ENCODE assay signal across 8 mouse cellular contexts in the genomic region with DNA sequence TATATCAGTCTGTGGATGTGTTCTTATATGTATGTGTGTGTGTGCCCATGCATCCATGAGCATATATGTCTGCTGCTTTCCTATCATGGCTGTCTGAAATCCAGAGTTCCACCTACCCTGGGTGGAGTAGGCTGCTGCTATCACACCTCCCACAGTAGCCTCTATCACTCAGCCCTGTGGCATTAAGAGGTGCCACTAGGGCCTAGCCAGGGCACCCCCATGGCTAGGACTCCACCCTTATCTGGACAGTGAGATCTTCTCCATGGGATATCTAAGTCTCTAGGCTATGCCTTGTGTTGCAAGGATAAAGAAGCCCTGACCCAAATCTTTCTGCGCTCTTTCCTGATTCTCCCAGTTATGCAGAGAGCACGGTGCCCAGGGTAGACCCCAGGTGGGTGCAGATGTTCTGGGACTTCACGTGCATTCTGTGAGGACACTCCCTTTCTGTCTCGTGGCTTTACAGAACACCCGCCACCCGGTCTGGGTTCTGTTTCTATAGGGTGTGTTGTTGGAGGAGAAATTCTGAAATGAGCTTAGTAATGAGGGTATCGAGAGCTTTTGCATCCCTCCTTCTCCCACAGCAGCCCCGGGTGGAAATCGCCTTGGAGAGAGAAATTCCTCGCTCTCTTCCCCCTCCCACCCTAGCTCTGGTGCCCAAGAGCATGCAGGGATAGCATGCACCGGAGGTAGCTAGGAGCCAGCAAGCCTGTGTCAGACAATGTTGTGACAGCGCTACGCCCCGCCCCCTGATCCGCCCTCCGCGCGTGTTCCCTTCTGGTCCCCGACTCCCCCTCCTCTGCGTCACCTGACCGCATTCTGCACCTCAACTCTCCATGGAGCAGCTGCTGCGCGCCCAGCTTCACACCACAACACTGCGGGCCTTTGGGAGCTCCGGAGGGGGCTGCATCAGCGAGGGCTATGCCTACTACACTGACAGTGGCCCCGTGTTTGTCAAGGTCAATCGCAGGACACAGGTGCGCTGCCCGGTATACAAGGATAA. TPM values are rescaled to one million over a fixed set of nuclear protein-coding genes. Genes with fewer than 3 reads are reported as not detected.
A peak's percentile ranks its signal among the peaks of the same experiment; 100 is the strongest.
DNase-seq lines count a peak whose midpoint lies in the region; ATAC-seq and TF ChIP-seq lines count a peak whose summit lies in the region.

A gene (plus strand): TSS at position 758 of the 1,000 bp plus-strand sequence.

- peak within 1 kb of the TSS; percentile 92 for H3K27ac ChIP-seq in bone marrow, adult 2 months (ENCODE audit: control insufficient read depth, insufficient read depth, low read depth, low read length, poor library complexity)
- peak within 1 kb of the TSS; percentile 28; the same call in 1 of the 2 replicates for H3K27ac ChIP-seq in embryonic facial prominence, embryonic 14.5 days (replicated peaks; ENCODE audit: low read depth, low read length)
- no peak within 1 kb of the TSS for H3K27ac ChIP-seq in kidney, embryonic 14.5 days (ENCODE audit: low read depth, low read length)
- H3K27ac ChIP-seq in limb, embryonic 14.5 days (replicated peaks; ENCODE audit: low read depth, low read length) = no peak within 1 kb of the TSS
- H3K27ac ChIP-seq in midbrain, embryonic 16.5 days (ENCODE audit: low read length) = peak within 1 kb of the TSS; percentile 56
- peak within 1 kb of the TSS; percentile 10; the same call in 1 of the 2 replicates for H3K27ac ChIP-seq in spleen, adult 2 months (ENCODE audit: insufficient read depth, low read length)

- peak within 1 kb of the TSS; percentile 54 for H3K9ac ChIP-seq in embryonic facial prominence, embryonic 14.5 days (ENCODE audit: low read depth, low read length)
- H3K9ac ChIP-seq in kidney, embryonic 14.5 days (ENCODE audit: low read depth, low read length) = peak within 1 kb of the TSS; percentile 45; the same call in 1 of the 2 replicates
- H3K9ac ChIP-seq in limb, embryonic 14.5 days (ENCODE audit: low read depth, low read length, severe bottlenecking) = peak within 1 kb of the TSS; percentile 40
- H3K9ac ChIP-seq in midbrain, embryonic 16.5 days (ENCODE audit: low read depth, low read length) = peak within 1 kb of the TSS; percentile 66

- H3K4me2 ChIP-seq in embryonic facial prominence, embryonic 14.5 days (ENCODE audit: low read depth, low read length) = peak within 1 kb of the TSS; percentile 79
- peak within 1 kb of the TSS; percentile 79 for H3K4me2 ChIP-seq in kidney, embryonic 14.5 days (replicated peaks; ENCODE audit: low read depth, low read length)
- H3K4me2 ChIP-seq in limb, embryonic 14.5 days (replicated peaks; ENCODE audit: low read depth, low read length, severe bottlenecking) = peak within 1 kb of the TSS; percentile 80
- H3K4me2 ChIP-seq in midbrain, embryonic 16.5 days (ENCODE audit: low read length) = peak within 1 kb of the TSS; percentile 78

- no peak for TF ChIP-seq CTCF in bone marrow, adult 2 months (IDR thresholded peaks at IDR 0.05; ENCODE audit: control insufficient read depth, insufficient read depth, low read length)
- no peak for TF ChIP-seq CTCF in spleen, adult 2 months (IDR thresholded peaks at IDR 0.05; ENCODE audit: extremely low read depth, insufficient read depth, insufficient read length, insufficient replicate concordance)

- peaks cover 3% of the 10 kb centered on the region for H3K4me1 ChIP-seq in bone marrow, adult 2 months (ENCODE audit: control insufficient read depth, insufficient read depth, low read length)
- peaks cover 12% of the 10 kb centered on the region for H3K4me1 ChIP-seq in embryonic facial prominence, embryonic 14.5 days (ENCODE audit: control insufficient read depth, insufficient read depth, low read length)
- peaks cover 8% of the 10 kb centered on the region; the same call in 1 of the 2 replicates for H3K4me1 ChIP-seq in kidney, embryonic 14.5 days (ENCODE audit: control insufficient read depth, insufficient read depth, low read length)
- H3K4me1 ChIP-seq in limb, embryonic 14.5 days (ENCODE audit: control insufficient read depth, insufficient read depth, low read length) = 0 out of 2 replicates have a peak, but pooled peaks cover 3% of the 10 kb centered on the region
- H3K4me1 ChIP-seq in midbrain, embryonic 16.5 days (ENCODE audit: control insufficient read depth, insufficient read depth, low read length) = peaks cover 8% of the 10 kb centered on the region
- H3K4me1 ChIP-seq in spleen, adult 2 months (ENCODE audit: control insufficient read depth, insufficient read depth, insufficient read length) = peaks cover 3% of the 10 kb centered on the region; the same call in 1 of the 2 replicates

- ATAC-seq in embryonic facial prominence, embryonic 14.5 days (ENCODE audit: low read depth) = peak; percentile 95
- ATAC-seq in kidney, embryonic 14.5 days (ENCODE audit: low FRiP score, low TSS enrichment) = peak; percentile 94
- peak; percentile 87 for ATAC-seq in limb, embryonic 14.5 days (ENCODE audit: low FRiP score, low read depth)
- ATAC-seq in midbrain, embryonic 16.5 days = peak; percentile 97

- H3K36me3 ChIP-seq in embryonic facial prominence, embryonic 14.5 days (ENCODE audit: control insufficient read depth, insufficient read depth, low read length) = peaks cover 16% of the 10 kb centered on the region
- H3K36me3 ChIP-seq in kidney, embryonic 14.5 days (ENCODE audit: control insufficient read depth, insufficient read depth, low read length) = peaks cover 8% of the 10 kb centered on the region; the same call in 1 of the 2 replicates
- H3K36me3 ChIP-seq in limb, embryonic 14.5 days (ENCODE audit: control insufficient read depth, insufficient read depth, low read length) = peaks cover 12% of the 10 kb centered on the region
- peaks cover 3% of the 10 kb centered on the region; the same call in 1 of the 2 replicates for H3K36me3 ChIP-seq in midbrain, embryonic 16.5 days (ENCODE audit: control insufficient read depth, insufficient read depth, low read length)
- H3K36me3 ChIP-seq in spleen, adult 2 months (ENCODE audit: control insufficient read depth, insufficient read depth, low read length) = no peaks in the 10 kb centered on the region

- no peaks in the 10 kb centered on the region for H3K27me3 ChIP-seq in embryonic facial prominence, embryonic 14.5 days (replicated peaks; ENCODE audit: control insufficient read depth, insufficient read depth, low read length)
- H3K27me3 ChIP-seq in kidney, embryonic 14.5 days (ENCODE audit: control insufficient read depth, insufficient read depth, low read length) = no peaks in the 10 kb centered on the region
- H3K27me3 ChIP-seq in limb, embryonic 14.5 days (ENCODE audit: control insufficient read depth, insufficient read depth, low read length) = no peaks in the 10 kb centered on the region
- H3K27me3 ChIP-seq in midbrain, embryonic 16.5 days (ENCODE audit: control insufficient read depth, insufficient read depth, low read depth, low read length) = no peaks in the 10 kb centered on the region
- no peaks in the 10 kb centered on the region for H3K27me3 ChIP-seq in spleen, adult 2 months (ENCODE audit: control insufficient read depth, insufficient read depth, low read length)

- peak; percentile 74; the same call in 1 of the 2 replicates for TF ChIP-seq POLR2A in bone marrow, adult 2 months (IDR thresholded peaks at IDR 0.05; ENCODE audit: borderline replicate concordance, control insufficient read depth, low read depth, low read length)
- TF ChIP-seq POLR2A in limb, embryonic 14.5 days (IDR thresholded peaks at IDR 0.05; ENCODE audit: borderline replicate concordance, extremely low read depth, insufficient read depth, insufficient read length) = no peak
- TF ChIP-seq POLR2A in spleen, adult 2 months (IDR thresholded peaks at IDR 0.05; ENCODE audit: low read depth, low read length) = no peak

- H3K9me3 ChIP-seq in embryonic facial prominence, embryonic 14.5 days (ENCODE audit: control insufficient read depth, low read length) = no peaks in the 10 kb centered on the region
- no peaks in the 10 kb centered on the region for H3K9me3 ChIP-seq in kidney, embryonic 14.5 days (ENCODE audit: control insufficient read depth, low read length)
- H3K9me3 ChIP-seq in limb, embryonic 14.5 days (ENCODE audit: control insufficient read depth, low read length) = no peaks in the 10 kb centered on the region
- no peaks in the 10 kb centered on the region for H3K9me3 ChIP-seq in midbrain, embryonic 16.5 days (replicated peaks; ENCODE audit: control insufficient read depth, low read length, poor library complexity, severe bottlenecking)

- peak; percentile 20 for DNase-seq in 3134 (ENCODE audit: extremely low read depth, insufficient read length, low spot score)
- peak; percentile 91 for DNase-seq in embryonic facial prominence, embryonic 14.5 days (ENCODE audit: low spot score)
- peak; percentile 84 to 88 for DNase-seq in heart, adult 9 months (ENCODE audit: low spot score in 2 of 2)
- peak; percentile 69 for DNase-seq in limb, embryonic 14.5 days (ENCODE audit: low spot score)
- DNase-seq in spleen, adult 2 months (ENCODE audit: low read depth in 1 of 2, low spot score in 2 of 2) = peak; percentile 52 to 77

- peak within 1 kb of the TSS; percentile 74 for H3K4me3 ChIP-seq in bone marrow, adult 2 months (replicated peaks; ENCODE audit: control insufficient read depth, low read depth, low read length)
- peak within 1 kb of the TSS; percentile 41 for H3K4me3 ChIP-seq in embryonic facial prominence, embryonic 14.5 days (ENCODE audit: low read depth, low read length)
- H3K4me3 ChIP-seq in kidney, embryonic 14.5 days (ENCODE audit: low read length) = peak within 1 kb of the TSS; percentile 46
- peak within 1 kb of the TSS; percentile 38 for H3K4me3 ChIP-seq in limb, embryonic 14.5 days (replicated peaks; ENCODE audit: low read length)
- peak within 1 kb of the TSS; percentile 44 for H3K4me3 ChIP-seq in midbrain, embryonic 16.5 days (ENCODE audit: low read depth, low read length)
- H3K4me3 ChIP-seq in spleen, adult 2 months (ENCODE audit: extremely low read depth, insufficient read depth, insufficient read length) = peak within 1 kb of the TSS; percentile 42

- WGBS in bone marrow, adult 2 months = 5% methylated on average over 30 of the region's 30 CpGs
- WGBS in embryonic facial prominence, embryonic 14.5 days = 9% methylated on average over 23 of the region's 30 CpGs
- 7% methylated on average over 27 of the region's 30 CpGs for WGBS in kidney, embryonic 14.5 days
- 8% methylated on average over 30 of the region's 30 CpGs for WGBS in limb, embryonic 14.5 days
- 5% methylated on average over 30 of the region's 30 CpGs for WGBS in midbrain, embryonic 16.5 days
- 6% methylated on average over 30 of the region's 30 CpGs for WGBS in spleen, adult 2 months

RNA-seq across cellular contexts. Expression of the gene that starts here (rescaled TPM):
- polyA plus RNA-seq in bone marrow, adult 2 months (2011; ENCODE audit: insufficient read depth, insufficient read length, low replicate concordance, missing spikeins) = 66.5 and 69.0 TPM in 2 replicates
- polyA plus RNA-seq in embryonic facial prominence, embryonic 14.5 days (2014; fragmentation: Nextera tagmentation; extraction: Ambion mirVana) = 2.4 and 3.7 TPM in 2 replicates
- polyA plus RNA-seq in kidney, embryonic 14.5 days (2014; fragmentation: Nextera tagmentation; extraction: Ambion mirVana) = 0.81 and 1.4 TPM in 2 replicates
- polyA plus RNA-seq in limb, embryonic 14.5 days (2012; rRNA removed) = 1.2 and 1.3 TPM in 2 replicates
- 0.61 and 0.81 TPM in 2 replicates for polyA plus RNA-seq in limb, embryonic 14.5 days (2014; fragmentation: Nextera tagmentation; extraction: Ambion mirVana)
- 4.3 and 6.0 TPM in 2 replicates for polyA plus RNA-seq in midbrain, embryonic 16.5 days (2015; fragmentation: Nextera tagmentation; extraction: Ambion mirVana)
- 5.9 and 7.4 TPM in 2 replicates for polyA plus RNA-seq in spleen, adult 2 months (2012; rRNA removed)

Comparison
In these comparisons a context has a peak if more than half of its experiments do, and no peak if none do; other contexts are left out.
1. DNase-seq: peak in every context shown above with its lines; median percentile 91 in embryonic facial prominence, embryonic 14.5 days; 86 in heart, adult 9 months; 69 in limb, embryonic 14.5 days; 64 in spleen, adult 2 months; 20 in 3134.
2. H3K27ac ChIP-seq: peak in bone marrow, adult 2 months (single experiment), embryonic facial prominence, embryonic 14.5 days (single experiment), midbrain, embryonic 16.5 days (single experiment) and spleen, adult 2 months (single experiment); none in kidney, embryonic 14.5 days (single experiment) and limb, embryonic 14.5 days (single experiment).
3. Peak in every context shown above with its lines, with median percentiles within 50 percentile points of each other: H3K4me3 ChIP-seq, ATAC-seq, H3K4me2 ChIP-seq and H3K9ac ChIP-seq.